Mouse (Mus musculus) monocyte, adult 5-6 weeks (primary cell): ENCODE results near the gene Atox1. TPM values are rescaled to one million over a fixed set of nuclear protein-coding genes. Genes with fewer than 3 reads are reported as not detected.

ENCODE experiments used
- ATAC-seq: fragments of 153-309, 156-312 bp; replicated peaks from 2 replicates; pipeline ENCODE4 v1.8.0; 2017; ENCODE audit warnings: mild to moderate bottlenecking; ENCODE audit not compliant: low TSS enrichment, insufficient number of reproducible peaks, severe bottlenecking, poor library complexity, low FRiP score
- total RNA-seq: library from RNA; stranded (forward); fragments of 200-1000, 200-491, 200-594 nt; gene quantifications from 3 replicates; pipeline ENCODE4 v1.2.3, GENCODE M21; 2017

Gene Atox1
- total RNA-seq: 91.4 to 104 TPM (median 99.3 TPM) in 3 replicates

- peak; percentile 93 for ATAC-seq
Measured at GRCm38 (mm10) chr11:55461019-55461645, at the start of gene Atox1. Atox1 (minus strand) TSS chr11:55461239.

DNA sequence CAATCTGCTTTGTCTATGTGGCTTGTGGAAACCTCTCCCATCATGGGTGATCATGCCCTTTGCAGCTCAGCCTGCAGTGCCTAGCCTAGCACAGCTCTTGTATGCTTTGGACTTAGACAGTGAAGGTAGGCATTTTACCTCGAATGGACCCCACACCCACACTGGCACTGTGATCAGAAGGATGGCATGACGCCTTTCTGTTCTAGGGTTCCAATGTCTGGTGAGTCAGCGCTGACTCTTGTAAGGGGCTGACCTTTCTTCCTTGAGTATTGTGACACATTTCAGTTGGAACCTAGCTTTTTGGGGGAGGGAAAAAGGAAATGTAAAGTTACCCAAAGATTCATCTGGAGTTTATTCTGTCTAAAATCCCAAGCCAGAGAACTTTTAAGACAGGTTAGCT, 44.4 kb upstream of the Atox1 start:
- ATAC-seq: no peak; the same call in 1 of the 2 replicates

GRCm38 (mm10) chr11:55502886-55503285, 41.8 kb upstream of the Atox1 start:
- no peak for ATAC-seq

DNA sequence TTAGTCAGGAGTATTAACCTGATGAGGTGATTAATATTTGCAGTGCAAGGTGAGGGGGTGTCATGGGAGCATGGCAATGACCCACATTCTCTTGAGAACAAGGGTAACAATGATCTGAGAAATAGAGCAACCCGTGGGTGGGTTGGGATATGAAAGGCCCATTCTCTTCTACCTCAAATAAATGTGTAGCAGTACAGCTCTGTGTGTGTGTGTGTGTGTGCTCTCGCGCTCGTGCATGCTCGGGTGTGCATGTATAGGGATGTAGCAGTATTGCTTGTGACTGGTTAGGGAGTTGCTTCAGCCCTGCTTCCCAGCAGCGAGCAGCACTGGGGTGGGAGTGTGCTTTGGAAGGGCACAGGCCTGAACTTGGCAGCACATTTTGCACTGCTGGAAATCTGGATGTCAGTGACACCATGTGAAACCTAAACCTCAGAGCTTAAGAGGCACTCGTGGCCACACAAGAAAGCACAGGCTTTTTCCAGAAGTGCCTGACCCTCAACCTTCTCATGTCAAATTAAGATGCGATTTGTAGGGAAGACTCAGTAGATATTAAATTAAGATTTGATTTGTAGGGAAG, 41.0 kb upstream of the Atox1 start:
- no peak for ATAC-seq

- ATAC-seq: peak; percentile 77
Measured at GRCm38 (mm10) chr11:55497885-55498284, 36.8 kb upstream of the Atox1 start.

DNA sequence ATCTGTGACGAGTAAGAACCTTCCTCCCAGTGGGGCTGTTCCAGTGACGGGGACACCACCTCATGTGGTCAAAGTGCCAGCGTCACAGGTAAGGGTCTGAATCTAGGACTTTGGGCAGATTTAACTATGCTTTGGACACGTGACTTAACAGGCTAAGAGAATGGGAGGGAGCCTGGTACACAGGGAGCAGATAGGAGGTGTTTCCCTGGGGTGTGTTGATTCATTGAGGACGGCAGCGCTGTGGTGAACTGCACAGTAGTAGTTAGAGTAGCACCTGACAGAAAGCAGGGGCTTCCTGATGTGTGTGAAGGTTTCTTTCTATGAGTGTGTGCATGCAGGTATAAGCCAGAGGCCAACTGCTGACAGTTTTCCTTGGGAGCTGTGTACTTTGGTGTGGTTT, 35.1 kb upstream of the Atox1 start:
- ATAC-seq: no peak

DNA sequence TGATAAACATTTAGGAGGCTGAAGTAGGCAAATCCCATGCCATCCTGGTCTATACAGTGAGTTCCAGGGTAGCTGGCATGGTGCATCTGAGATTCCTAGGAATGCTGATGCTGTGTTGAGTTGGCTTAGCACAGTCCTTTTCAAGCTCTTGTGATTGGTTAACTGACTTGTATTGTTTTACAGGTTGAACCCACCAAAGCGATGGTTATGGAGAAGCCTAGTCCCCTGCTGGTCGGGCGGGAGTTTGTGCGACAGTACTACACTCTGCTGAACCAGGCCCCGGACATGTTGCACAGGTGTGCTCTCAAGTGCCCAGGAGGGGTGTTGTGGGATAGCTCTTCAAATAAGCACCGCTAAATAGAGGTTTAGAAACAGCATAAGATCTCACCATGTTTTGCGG, 24.4 kb upstream of the Atox1 start:
- no peak for ATAC-seq

GRCm38 (mm10) chr11:55473219-55473618, 12.2 kb upstream of the Atox1 start:
- no peak for ATAC-seq

DNA sequence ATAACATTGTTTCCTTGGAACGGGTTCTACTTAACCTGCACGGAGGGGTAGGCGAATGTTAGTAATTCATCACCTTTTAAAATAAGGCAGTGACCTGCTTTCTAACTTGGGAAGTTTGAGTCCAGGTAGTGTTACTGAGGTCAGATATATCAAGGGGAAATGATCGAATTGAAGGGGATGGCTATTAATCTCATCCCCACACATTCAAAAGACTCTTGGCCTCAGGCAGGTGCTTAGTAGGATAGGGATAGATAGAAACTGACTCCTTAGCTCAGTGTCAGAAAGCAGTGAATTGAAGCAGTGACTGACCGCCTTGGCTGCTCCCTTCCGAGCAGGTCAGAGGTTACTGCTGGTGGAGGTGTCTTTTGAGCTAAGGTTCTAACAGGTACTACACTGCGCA, 10.4 kb upstream of the Atox1 start:
- ATAC-seq: no peak

DNA sequence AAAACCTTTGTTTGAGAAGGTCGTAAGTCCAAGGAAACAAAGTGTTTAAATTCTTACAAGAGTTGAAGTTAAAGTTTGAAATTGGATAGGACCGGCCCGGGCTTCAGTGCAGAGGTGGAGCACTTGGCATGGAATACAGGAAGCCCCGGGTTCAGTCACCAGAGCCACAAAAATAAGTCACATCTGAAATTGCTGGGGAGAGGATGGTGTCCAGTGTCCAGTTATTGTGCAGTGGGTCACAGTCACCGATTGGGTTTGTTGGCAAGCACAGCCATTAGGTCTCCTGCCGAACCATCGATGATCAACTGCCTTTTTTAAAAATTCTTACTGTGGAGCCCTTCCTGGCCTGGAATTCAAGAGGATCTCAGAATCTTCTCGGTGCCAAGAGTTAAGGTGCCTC, 9.7 kb upstream of the Atox1 start:
- ATAC-seq: no peak

- no peak for ATAC-seq
Measured at GRCm38 (mm10) chr11:55469923-55470691, 9.1 kb upstream of the Atox1 start.

GRCm38 (mm10) chr11:55469048-55469843, 8.2 kb upstream of the Atox1 start, which contains the start of gene G3bp1:
G3bp1 (plus strand) TSS chr11:55469685.
- peak; percentile 94 for ATAC-seq

DNA sequence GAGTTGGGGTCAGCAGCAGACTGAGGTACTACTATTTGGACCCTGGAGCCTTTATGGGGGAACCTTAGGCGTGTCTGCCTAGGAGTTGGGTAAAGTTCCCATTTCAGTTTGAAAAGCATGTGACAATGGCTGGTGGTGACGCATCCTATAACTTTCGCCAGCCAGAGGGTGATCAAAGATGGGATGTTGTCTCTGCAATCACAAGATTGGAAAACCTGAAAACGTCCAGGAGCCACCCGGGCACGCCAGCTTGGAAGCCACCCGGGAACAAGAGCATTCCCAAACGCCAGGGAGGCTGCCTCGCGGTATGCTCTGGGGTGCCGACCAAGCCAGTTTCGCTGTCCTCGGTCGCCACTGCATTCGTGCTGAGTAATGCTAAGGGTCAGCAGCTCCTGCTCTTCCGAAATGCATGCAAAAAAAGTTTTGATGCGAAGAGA, 7.6 kb upstream of the Atox1 start:
- ATAC-seq: 0 out of 2 replicates have a peak, but pooled peaks have one; percentile 9

DNA sequence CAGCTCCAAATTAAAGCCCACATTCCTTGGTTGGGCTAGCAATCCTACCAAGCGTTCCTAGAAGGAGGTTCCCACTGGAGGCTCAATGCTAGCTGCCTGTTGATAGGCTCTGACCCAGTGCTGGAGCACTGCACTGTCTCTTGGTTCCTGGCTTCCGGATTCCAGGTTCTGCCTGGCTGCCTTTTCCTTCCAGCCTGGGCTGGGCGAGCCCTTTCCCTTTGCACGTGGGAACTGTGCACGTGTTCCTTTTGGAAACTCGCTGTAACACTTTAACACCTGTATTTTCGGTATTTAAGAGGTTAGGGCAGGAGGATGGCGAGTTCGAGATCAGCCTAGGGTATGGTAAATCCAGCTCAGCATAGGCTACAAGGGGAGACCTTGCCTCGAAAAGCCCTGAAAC, 7.0 kb upstream of the Atox1 start:
- no peak for ATAC-seq

GRCm38 (mm10) chr11:55465177-55465576, 4.1 kb upstream of the Atox1 start:
- ATAC-seq: no peak

GRCm38 (mm10) chr11:55464707-55465106, 3.7 kb upstream of the Atox1 start:
- no peak for ATAC-seq

DNA sequence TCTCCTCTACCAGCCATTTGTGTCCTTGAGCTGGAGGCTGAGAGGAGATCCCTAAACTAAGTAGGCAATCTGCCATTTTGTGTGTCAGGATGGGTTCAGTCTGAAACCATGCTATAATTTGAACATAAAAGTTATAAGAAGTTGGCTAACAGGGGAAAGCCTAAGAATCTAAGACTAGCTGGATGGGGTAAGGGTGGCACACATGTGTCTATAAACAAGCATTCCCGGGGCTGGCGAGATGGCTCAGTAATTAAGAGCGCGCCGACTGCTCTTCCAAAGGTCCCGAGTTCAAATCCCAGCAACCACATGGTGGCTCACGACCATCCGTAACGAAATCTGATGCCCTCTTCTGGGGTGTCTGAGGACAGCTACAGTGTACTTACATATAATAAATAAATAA, 1.1 kb upstream of the Atox1 start:
- no peak for ATAC-seq

GRCm38 (mm10) chr11:55460559-55461018, 450 bp downstream of the Atox1 start:
- ATAC-seq: no peak
